Mouse (Mus musculus): ENCODE results near the gene Sgip1. TPM values are rescaled to one million over a fixed set of nuclear protein-coding genes. Genes with fewer than 3 reads are reported as not detected.

The Sgip1 gene
- polyA plus RNA-seq, 1 experiment from 2014 or later, result 2.7 TPM

DNA sequence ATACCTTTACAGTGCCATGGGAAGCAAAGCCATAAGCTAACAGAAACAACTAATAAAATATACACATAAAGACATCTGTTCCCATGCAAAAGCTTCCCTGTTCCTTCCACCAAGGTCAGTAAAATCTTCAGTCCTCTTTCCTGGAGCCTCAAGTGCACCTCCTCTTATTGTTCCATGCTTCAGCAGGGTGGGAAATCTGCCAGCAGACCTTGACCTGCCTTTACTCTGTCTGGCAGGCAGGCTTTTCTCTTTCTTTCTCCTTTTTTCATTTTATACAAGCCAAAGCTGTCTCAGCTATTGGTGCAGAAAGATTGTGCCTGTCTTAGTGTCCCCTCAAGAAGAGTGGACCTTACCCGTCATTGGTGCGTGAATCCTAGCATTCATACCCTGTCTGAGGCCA lies 154.8 kb downstream of the Sgip1 start:
- no peak for DNase-seq (ENCODE audit: low spot score)

DNA sequence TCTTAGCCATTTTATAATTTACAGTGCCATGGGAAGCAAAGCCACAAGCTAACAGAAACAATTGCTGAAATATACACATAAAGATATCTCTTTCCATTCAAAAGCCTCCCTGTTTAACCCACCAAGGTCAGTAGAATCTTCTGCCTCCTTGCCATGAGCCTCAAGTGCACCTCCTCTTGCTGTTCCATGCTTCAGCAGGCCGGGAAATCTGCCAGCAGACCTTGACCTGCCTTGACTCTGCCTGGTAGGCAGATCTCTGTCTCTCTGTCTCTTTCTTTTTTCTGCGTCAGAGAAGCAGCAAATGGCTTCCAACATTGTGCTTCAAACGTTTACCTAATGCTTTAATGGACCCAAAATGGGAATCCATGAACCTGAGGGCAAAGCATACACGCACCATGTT lies 157.9 kb downstream of the Sgip1 start:
- DNase-seq (ENCODE audit: low spot score), result no peak

DNA sequence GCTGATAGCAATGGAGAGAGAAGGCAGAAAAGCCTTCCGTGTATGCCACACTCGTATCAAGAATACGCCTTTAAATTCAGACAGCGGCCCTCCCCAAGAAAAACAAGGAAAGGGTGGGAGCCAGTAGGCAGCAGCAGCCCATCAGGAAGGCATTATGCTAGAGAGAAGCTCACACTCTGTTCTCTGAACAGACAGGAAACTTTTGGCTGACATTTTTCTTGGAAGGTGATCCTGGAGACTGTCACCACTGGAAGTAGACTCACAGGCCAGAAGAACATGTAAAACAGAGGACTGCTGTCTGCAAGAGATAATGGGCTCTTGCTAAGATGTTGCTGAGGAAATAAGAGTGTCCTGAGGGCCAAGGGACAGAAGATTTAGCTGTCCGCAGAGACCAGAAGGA lies 158.6 kb downstream of the Sgip1 start:
- DNase-seq (ENCODE audit: low spot score), result no peak

DNA sequence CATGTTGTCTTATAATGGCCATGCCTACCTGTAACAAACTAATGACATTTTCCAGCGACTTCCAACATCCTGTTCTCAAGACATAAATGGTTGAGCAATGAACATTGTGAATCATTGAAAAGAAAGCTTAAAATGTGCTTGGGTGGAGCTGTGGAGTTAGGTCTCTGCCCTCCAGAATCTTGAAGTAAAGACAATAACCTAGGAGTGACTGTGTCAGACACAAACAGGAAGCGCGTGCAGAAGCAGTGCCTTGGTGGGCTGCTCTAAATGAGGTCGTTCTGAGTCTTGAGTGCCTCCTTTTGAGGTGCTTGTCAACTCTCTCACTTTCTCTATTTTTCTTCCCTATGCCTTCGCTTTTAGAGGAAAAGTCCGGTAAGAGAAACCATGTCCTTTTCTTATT lies 159.1 kb downstream of the Sgip1 start:
- DNase-seq (ENCODE audit: low spot score), result peak; percentile 65

DNA sequence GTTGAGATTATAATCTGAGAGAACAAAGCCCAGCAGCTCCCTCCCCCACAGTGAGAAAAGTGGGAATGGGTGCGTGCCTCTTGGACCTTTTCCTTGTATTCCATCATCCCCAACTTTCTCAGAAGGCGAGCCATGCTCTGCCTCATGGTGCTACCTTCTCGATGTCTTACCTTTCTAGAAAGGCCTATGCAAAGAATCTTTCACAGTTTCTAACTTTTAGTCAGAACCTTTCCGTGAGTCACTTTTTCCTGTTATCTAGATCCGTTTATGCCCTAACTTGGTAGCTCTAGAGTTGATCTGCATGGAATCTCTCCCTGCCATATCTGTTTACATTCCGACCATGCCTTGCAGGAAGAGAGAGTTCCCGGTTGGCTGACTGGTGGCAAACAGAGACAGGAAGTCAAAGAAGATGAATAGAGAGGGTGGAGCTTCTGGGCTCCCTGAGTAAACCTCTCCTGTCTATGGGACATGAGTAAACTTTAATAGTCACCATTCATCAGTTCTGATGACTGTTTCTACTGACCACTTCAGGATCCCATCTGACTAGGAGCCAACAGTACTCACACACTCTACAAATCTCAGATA lies 166.8 kb downstream of the Sgip1 start:
- DNase-seq (ENCODE audit: low spot score), result peak; percentile 16

DNA sequence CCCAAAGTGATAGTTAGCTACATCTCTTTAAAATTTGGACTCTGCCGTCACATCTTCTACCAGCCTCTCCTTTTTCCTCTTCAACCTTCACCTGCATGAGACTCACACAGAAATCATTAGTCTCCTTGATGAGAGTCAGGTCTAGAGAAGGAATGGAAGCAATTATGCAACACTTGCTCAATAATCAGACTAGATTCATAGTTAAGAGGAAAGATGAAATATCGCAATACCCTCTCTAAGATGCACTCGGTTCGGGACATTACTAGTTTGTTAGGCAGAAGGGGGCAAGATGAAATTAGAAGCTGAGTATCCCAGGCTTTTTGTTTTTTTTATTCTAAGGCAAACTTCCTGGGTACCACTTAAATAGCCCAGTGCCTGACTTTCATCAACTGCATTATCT lies 169.1 kb downstream of the Sgip1 start:
- no peak for DNase-seq (ENCODE audit: low spot score)

DNA sequence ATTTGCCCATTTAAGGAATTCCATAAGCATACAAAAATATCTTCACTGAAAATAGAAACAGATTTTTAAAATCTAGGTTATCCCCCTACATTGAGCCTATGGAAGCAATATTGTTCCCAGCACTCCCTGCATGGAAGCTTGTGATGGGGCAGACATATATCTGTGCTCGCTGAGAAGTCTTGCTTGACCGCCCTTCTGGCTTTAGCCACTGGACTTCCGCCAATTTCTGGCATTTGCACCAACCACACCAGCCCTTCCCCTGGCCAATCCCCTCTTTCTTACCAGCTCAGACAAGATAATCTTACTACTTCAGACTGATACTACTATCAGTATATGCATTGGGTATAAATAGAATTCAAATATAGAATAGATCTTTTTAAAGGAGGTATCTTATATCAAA lies 172.1 kb downstream of the Sgip1 start:
- DNase-seq (ENCODE audit: low spot score), result no peak

DNA sequence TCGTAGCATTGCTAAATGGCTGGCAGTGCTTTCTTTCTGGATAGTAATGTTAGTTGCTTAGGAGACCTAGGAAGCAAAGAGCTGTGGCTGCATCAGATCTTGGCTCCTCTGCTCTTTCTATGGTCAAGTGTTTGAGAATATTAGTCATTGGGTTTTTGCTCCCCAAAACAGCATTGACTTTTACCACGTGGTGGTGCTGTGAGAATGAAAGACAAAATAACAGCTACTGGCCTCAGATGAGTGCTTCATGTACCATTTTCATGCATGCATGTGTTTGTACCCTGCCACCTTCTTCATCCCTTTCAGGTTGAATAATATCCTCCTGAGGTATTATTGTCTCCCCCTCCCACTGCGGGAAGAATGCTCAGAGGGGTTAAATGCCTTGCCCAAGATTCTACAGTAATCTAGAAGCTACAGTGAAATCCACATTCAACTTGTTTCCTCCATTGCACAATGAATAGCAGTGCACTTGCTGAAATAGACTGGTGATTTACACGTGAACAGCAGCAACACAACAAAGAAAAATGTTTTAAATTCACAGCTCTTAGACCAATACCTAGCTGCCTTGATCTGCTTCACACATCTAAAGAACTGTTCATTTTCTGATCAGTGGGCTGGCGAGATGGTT lies 172.7 kb downstream of the Sgip1 start:
- DNase-seq (ENCODE audit: low spot score), result peak; percentile 47

DNA sequence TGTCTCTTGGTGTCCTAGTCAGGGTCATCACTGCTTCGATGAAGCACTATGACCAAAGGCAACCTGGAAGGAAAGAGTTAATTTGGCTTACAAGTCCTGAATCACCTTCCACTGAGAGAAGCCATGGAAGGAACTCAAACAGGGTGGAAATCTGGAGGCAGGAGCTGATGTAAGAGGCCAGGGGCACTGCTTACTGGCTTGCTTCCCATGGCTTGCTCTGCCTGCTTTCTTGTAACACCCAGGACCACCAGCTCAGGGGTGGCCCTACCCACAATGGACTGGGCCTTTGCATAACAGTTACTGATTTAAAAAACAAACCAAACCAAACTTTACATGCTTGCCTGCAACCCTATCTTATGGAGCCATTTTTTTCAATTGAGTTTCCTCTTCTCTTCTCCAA lies 177.1 kb downstream of the Sgip1 start:
- no peak for DNase-seq (ENCODE audit: low spot score)

DNA sequence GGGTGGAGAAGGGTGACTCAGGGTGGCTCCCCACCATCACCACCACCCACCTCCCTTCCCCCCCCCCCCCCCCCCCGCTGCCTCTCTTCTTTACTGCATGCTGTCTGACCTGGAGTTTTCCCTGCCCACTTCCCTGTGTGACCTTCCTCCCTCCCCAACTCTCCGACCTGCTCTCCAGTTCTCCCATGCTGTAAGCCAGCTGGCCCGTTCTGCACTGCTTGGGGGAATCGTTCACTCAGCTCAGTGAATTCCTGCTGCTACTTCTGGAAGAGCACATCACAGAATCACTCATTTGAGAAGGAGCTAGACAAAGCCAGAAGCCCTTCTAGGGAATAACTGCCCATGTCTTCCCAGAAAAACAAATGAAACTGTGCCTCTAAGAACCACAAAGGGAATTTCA lies 188.4 kb downstream of the Sgip1 start:
- no peak for DNase-seq (ENCODE audit: low spot score)

DNA sequence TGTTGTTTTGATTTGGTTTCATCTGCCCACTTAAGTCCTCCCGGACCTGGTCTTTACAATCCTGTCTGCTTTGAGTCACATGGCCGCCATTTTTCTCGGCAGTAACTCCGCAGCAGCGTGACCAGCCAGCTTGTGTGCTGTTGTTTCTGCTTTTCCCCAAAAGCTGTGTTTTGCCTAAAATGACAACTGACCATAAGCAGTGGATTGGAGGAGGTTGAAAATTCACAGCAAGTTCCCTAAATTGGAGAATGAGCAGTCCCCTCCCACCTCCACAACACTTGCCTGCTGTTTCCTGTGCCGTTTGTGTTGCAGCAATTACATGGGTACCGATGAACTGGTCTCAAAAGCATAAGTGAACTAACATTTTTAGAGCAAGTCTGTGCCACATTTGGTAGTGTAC lies 189.6 kb downstream of the Sgip1 start:
- peak; percentile 42 for DNase-seq (ENCODE audit: low spot score)

DNA sequence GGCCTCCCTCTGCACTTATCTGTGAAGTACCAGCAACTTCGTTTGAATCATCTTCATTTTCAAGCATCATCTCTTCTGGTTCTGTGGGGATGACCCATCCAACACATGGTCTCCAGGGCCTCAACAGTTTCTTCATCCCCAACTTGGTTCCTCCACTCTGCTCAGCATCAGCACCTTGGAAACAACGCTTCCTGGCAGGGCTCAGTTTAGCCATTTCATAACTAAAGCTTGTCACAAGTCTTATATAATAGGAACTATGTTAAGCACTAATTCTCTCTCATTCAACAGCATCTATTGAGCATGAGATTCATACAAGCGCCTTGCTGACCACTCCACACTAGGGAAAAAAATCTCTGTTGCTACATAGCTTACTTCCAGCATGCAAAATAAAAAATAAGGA lies 199.2 kb downstream of the Sgip1 start:
- DNase-seq (ENCODE audit: low spot score), result no peak

DNA sequence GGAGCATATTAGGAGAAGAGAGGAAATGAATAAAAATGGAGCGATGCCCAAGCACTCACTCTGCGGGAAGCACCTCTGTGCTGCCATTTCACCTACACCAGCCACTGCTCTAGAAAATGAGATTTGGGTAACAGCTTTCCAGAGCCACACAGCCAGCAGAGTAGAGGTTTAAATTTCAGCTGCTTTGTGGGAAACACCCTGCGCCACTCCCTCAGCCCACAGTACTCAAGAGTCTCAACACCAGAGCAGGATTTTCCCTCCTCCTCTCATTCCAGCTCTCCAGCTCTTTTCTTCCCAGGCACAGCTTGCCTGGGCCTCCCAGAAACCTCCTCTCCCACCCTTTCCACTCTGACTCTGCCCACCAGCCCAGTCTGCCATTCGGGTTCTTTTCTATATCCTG lies 199.6 kb downstream of the Sgip1 start:
- DNase-seq (ENCODE audit: low spot score), result no peak

DNA sequence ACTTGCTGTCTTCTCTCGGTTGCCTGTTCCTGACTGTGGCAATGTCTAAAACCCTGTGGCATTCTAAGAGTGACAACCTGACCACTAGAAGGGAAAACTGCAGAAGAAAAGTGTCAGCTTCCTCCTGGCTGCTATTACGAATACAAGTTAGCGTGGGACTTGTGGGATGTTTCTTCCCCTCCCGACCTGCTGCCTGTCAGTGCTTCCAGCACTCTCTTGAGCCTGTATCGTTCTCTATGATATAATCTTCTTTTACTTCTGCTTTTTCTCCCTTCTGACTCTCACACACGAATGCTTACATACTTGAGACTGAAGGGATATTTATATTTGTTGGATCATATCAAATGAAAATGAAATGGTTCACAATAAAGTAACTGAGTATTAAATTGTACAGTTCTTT lies 203.2 kb downstream of the Sgip1 start:
- no peak for DNase-seq (ENCODE audit: low spot score)

DNA sequence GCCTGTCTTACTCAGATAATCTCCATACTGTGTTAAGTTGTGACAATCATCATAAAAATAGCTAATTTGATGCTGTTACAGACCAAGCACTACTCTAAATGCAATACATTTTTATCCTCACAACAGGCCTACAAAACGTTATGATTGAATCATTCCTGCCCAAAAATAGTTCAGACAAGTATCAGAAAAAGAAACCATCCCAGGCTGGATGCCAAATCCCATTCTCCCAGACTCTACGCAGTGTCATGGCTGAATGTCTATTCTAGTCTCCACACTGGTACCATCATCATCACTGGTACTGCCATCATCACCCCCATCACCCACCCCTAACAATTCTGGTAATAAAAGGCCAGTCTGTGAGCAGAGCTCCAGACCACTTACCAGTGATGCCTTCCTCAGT lies 211.4 kb downstream of the Sgip1 start:
- no peak for DNase-seq (ENCODE audit: low spot score)

DNA sequence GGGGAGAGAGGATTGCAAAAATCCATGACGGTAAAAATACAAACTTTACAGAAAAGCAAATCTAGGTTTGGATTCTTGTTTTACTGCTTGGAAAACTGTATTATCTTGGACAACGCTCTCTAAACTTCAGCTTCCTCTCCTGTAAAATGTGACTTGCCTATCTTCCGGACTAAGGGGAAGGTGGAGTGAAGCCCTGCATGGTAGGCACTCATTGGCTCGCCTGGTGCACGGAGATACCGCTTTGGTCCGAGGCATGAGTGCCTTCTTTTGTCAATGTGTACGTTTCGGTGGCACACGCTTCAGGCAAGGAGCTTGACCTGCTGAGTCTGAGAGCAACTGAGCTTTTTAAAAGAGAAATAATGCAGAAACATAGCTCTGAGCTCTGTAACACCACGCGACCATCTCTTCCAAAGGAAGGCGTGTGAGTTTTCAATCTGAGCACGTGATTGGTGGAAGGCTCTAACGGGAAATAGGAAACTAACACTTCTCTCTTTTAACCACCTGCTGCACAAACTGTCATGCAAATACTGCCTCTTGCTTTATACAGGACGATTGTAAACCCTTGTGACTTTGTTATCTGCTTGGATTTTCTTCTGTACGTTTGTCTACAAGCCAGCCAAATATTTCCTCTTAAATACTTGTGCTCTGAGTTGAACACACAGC lies 214.3 kb downstream of the Sgip1 start:
- DNase-seq (ENCODE audit: low spot score), result peak; percentile 62

DNA sequence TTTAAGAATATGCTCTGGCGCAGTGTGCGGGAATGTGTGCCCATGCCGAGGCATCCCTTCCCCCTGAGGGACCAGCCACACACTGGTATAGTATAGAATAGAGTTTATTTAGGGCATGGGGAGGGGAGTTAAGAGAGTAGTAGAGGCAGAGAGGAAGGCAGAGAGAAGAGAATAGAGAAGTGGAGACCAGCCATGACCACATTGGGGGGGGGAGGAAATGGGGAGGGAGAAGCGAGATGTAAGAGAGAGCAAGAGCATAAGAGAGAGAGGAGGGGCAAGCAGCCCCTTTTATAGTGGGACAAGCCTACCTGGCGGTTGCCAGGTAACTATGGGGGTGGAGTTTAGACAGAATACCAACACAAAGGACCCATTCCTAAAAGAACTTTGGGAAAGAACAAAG lies 218.3 kb downstream of the Sgip1 start:
- DNase-seq (ENCODE audit: low spot score), result peak; percentile 16

DNA sequence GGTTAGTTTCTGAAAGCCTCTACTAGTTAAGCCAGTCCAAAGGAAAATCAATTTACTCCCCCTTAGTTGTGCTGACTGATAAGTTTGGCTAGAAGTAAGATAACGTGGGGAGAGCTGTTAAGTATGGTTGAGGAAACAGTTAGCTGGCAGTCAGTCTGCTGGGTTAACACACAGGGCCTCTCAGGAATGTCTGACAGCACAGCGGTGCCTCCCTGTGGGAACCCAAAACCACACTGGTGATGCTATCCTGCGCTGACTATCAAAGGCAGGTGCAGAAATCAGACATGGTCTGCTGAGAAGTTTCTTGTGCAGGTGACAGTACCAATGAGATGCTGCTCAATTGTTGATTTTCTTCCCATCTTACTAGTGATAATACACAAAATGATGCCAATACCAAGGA lies 223.1 kb downstream of the Sgip1 start:
- peak; percentile 66 for DNase-seq (ENCODE audit: low spot score)

DNA sequence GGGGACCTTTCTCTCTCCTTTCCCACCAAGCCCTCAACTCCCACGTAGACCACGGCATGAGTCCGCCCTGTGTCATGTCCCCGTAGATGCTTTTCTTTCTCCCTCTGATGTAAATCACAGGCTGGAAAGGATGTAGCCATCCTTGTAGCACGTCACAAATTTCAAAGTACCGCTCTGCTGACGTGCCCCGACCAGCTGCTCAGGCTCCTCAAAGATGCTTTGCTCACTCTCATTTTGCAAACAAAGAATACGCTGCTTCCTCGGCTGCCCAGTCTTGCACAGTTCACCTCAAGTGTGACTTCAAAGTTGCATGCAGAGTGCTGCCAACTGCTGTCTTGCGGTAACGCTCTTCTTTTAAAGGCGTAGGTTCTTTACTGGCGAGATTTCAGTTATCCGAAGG lies 226.7 kb downstream of the Sgip1 start:
- peak; percentile 88 for DNase-seq (ENCODE audit: low spot score)

DNA sequence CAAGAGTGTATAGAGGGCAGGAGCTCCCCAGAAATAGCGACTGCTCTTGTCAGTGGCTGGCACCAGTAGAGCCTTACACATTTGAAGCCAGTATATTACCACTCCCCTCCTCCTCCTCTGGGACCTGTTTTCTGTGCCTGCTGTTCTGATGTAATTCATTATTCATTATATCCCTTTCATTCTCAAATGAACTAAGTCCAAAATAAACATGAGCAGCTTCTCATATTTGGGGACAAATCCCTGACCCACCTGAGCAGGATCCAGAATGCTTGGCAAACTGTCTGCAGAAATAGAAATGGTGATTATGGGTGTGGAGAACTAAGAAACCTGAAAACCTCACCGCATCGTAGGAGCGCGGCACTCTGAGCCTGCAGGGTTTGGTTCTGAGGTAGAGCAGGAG lies 228.5 kb downstream of the Sgip1 start:
- no peak for DNase-seq (ENCODE audit: low spot score)

DNA sequence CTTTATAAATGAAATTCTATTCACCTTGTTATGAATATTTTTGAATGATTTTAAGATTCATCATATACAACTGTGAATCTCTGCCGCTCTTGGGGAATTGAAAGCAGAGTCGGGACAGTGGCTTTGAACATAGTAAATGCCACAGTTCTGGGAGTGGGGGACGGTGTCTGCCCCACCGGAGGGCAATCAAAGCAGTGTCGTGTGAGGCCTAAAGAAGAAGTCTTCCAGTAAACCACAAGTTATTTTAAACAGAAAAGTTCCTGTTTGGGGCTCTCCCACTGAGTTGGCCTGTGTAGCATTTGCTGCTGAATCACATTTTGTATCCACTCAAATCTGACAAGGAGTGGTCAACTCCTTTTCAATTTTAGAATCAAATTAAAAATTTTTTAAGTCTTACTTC lies 230.1 kb downstream of the Sgip1 start:
- no peak for DNase-seq (ENCODE audit: low spot score)

DNA sequence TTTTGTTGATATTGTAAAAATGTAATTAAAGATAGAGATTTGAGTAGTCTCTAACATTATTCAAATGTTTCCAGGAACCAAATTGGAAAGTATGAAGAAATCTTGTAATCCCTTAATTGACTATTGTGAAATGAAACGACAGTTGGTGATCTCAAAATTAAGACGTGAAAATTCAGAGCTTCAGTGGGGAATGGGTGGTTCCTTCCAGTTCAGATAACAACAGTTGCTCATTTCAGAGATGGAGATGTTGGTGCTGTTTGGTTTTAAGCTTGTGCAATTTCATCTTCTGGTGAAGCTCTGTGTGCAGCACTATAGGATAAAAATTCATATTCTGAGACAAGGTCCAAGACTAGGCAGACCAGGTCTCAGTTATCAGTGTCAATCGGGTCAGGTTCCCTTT lies 231.0 kb downstream of the Sgip1 start:
- no peak for DNase-seq (ENCODE audit: low spot score)

DNA sequence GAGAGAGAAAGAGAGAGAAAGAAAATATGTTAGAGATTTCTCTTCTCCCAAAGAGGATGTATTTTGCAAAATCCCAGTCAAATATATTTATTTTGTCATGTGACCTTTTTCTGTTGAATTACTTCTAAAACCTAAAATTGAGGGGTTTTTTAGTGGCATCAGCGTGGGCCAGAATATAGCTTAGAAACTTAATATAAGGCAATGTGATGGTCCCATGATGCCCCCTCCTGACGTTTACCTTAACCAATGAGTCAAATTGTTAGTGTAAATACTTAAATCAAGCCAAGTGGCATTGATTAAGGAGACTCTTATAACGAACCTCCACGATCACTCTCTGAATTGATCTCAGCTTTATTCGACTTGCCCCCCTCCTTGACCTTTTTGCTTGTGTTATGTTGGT lies 233.1 kb downstream of the Sgip1 start:
- no peak for DNase-seq (ENCODE audit: low spot score)
